Mouse (Mus musculus) adrenal gland, adult 8-10 months (tissue): ENCODE data around the gene 1500015O10Rik. TPM values are rescaled to one million over a fixed set of nuclear protein-coding genes. Genes with fewer than 3 reads are reported as not detected.
A peak's percentile ranks its signal among the peaks of the same experiment; 100 is the strongest.

ENCODE experiments used
- DNase-seq: peaks from one replicate; pipeline ENCODE4 v3.0.0; 2022
- total RNA-seq, 4 experiments: library from RNA; stranded (reverse); gene quantifications; 2 replicates each; pipeline ENCODE4 v1.2.4; 2022

Gene 1500015O10Rik
- total RNA-seq, 4 experiments from 2014 or later = 270 to 322 (median 285) TPM

DNA sequence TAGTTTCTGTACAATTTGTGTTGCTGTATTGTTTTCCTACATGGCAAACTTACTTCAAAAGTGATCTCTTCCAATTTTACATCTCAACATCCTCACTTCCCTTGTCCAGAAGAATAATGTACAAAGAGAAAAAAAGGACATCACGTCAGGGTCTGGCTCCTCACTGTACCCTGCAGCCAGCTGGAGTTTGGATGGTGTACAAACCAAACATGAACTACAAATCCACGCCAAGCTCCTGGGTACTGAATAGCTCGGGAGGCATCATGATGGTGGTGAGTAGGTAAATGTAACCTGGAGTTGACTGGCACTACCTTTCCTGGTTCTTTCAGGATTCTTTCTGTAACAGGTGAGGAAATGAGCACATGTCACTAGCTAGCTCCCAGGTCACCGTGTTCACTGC lies 43.7 kb downstream of the 1500015O10Rik start:
- no peak for DNase-seq

GRCm38 (mm10) chr1:43776106-43776505 lies 45.7 kb downstream of the 1500015O10Rik start:
- DNase-seq = peak; percentile 35

GRCm38 (mm10) chr1:43781195-43781594 lies 50.8 kb downstream of the 1500015O10Rik start:
- no peak for DNase-seq

- DNase-seq = no peak
Measured at GRCm38 (mm10) chr1:43781672-43782071, 51.3 kb downstream of the 1500015O10Rik start.

DNA sequence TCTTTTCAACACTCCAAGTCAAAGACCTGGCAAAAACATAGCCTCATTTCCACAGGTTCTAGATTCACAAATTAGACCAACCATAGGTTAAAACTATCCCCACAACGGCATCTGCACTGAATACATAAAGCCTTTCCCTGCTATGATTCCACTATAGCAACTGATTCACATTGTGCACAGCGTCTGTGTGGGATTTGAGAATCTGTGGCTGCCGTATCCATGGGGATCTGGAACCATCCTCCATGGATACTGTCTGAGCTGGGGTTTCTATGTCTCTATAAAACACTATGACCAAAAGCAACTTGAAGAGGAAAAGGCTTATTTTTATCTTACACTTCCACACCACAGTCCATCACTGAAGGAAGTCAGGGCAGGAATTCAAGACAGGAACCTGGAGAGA lies 52.3 kb downstream of the 1500015O10Rik start:
- no peak for DNase-seq

- no peak for DNase-seq
Measured at GRCm38 (mm10) chr1:43783186-43783585, 52.8 kb downstream of the 1500015O10Rik start.

DNA sequence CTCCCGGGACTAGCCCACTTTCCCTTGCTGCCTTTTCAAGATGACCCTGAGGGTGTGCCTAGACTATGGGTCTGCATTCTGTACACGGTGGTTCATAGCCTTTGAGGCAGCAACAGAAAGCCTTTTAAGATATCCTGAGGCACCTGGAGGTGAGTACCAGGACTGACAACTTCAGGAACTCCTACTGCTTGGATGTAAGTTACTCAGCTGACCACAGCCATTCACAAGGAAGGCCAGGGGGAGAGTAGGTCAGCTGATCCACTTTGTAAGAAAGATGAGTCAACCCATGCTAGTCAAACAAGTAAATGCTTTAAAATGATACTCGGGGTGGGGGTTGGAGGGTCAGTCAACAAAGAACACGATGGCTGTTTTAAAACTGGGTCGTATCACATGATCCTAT lies 54.9 kb downstream of the 1500015O10Rik start:
- DNase-seq = no peak

GRCm38 (mm10) chr1:43786711-43787110 lies 56.3 kb downstream of the 1500015O10Rik start:
- no peak for DNase-seq

GRCm38 (mm10) chr1:43789765-43790164 lies 59.4 kb downstream of the 1500015O10Rik start:
- no peak for DNase-seq

Other genes with a start within 250 kb of the 1500015O10Rik start
- gene Uxs1, start 97.2 kb downstream of the 1500015O10Rik start, total RNA-seq = 10 to 100 TPM; 60.0 to 69.7 (median 67.9) TPM
- gene Tpp2, start 203.0 kb downstream of the 1500015O10Rik start, total RNA-seq = 10 to 100 TPM; 46.4 to 53.1 (median 49.4) TPM